Mouse (Mus musculus): Measurements from ENCODE around the gene Usp30.

Gene Usp30

GRCm38 (mm10) chr5:114154765-114155164 lies 89.5 kb downstream of the Usp30 start:
- DNase-seq (ENCODE audit: inconsistent age in 2 of 2, low spot score in 1 of 2): peak in 1 of 2 experiments; percentile 53

GRCm38 (mm10) chr5:114155168-114155933 lies 90.1 kb downstream of the Usp30 start:
- DNase-seq (ENCODE audit: inconsistent age in 2 of 2, low spot score in 1 of 2): no peak

GRCm38 (mm10) chr5:114157236-114157635 lies 92.0 kb downstream of the Usp30 start:
- no peak for DNase-seq (ENCODE audit: inconsistent age in 2 of 2, low spot score in 1 of 2)

- peak in 1 of 2 experiments; percentile 82 for DNase-seq (ENCODE audit: inconsistent age in 2 of 2, low spot score in 1 of 2)
These were observed 96.2 kb downstream of the Usp30 start for GRCm38 (mm10) chr5:114161424-114161823.

- peak in 1 of 2 experiments; percentile 59 for DNase-seq (ENCODE audit: inconsistent age in 2 of 2, low spot score in 1 of 2)
These were observed 97.0 kb downstream of the Usp30 start for GRCm38 (mm10) chr5:114162106-114162815.

- DNase-seq (ENCODE audit: inconsistent age in 2 of 2, low spot score in 1 of 2): no peak
These were observed 97.9 kb downstream of the Usp30 start for GRCm38 (mm10) chr5:114163117-114163696.

GRCm38 (mm10) chr5:114170345-114170744 lies 105.1 kb downstream of the Usp30 start:
- DNase-seq (ENCODE audit: inconsistent age in 2 of 2, low spot score in 1 of 2): peak; percentile 48 to 67

GRCm38 (mm10) chr5:114172936-114173335 lies 107.7 kb downstream of the Usp30 start:
- no peak for DNase-seq (ENCODE audit: inconsistent age in 2 of 2, low spot score in 1 of 2)

- no peak for DNase-seq (ENCODE audit: inconsistent age in 2 of 2, low spot score in 1 of 2)
These were observed 108.2 kb downstream of the Usp30 start for GRCm38 (mm10) chr5:114173458-114173857.

- peak; percentile 27 to 55 for DNase-seq (ENCODE audit: inconsistent age in 2 of 2, low spot score in 1 of 2)
These were observed 108.8 kb downstream of the Usp30 start for GRCm38 (mm10) chr5:114173877-114174581.

Measured in adrenal gland, adult (tissue).